Mouse (Mus musculus): Measurements from ENCODE around the gene Sgta. TPM values are rescaled to one million over a fixed set of nuclear protein-coding genes. Genes with fewer than 3 reads are reported as not detected.

Gene Sgta
- polyA plus RNA-seq, 1 experiment from 2014 or later: 271 TPM

GRCm38 (mm10) chr10:81026857-81027256 lies 33.1 kb downstream of the Sgta start:
- no peak overlapping the region for H3K9ac ChIP-seq (replicated peaks)

GRCm38 (mm10) chr10:81025639-81026275 lies 34.2 kb downstream of the Sgta start, which contains the start of gene Diras1:
Gene Diras1 (minus strand): TSS chr10:81025662.
- Histone ChIP-seq H3K4me2 (replicated peaks) (peak within 1 kb of the TSS; percentile 79), H3K27me3 (peaks cover 54% of the 10 kb centered on the region), H3K9me3 (no peaks in the 10 kb centered on the region), H3K27ac (replicated peaks) (no peak within 1 kb of the TSS), H3K4me1 (peaks cover 9% of the 10 kb centered on the region; the same call in 1 of the 2 replicates), H3K4me3 (peak within 1 kb of the TSS; percentile 50), H3K36me3 (peaks cover 10% of the 10 kb centered on the region), H3K9ac (replicated peaks) (peak within 1 kb of the TSS; percentile 68)
- no peak for ATAC-seq (ENCODE audit: low FRiP score, low read depth)
- WGBS: 54% methylated on average over 12 of the region's 12 CpGs

More at GRCm38 (mm10) chr10:81026857-81027256, 33.1 kb downstream of the Sgta start:
- H3K27me3 ChIP-seq: peaks cover 43% of the 10 kb centered on the region
- peaks cover 21% of the 10 kb centered on the region for H3K36me3 ChIP-seq
- H3K27ac ChIP-seq (replicated peaks): no peak overlapping the region
- H3K4me2 ChIP-seq (replicated peaks): no peak overlapping the region
- H3K9me3 ChIP-seq: no peaks in the 10 kb centered on the region
- no peak for ATAC-seq (ENCODE audit: low FRiP score, low read depth)
- H3K4me3 ChIP-seq: no peak overlapping the region
- H3K4me1 ChIP-seq: peaks cover 9% of the 10 kb centered on the region; the same call in 1 of the 2 replicates
- WGBS: 93% methylated on average over 5 of the region's 5 CpGs

GRCm38 (mm10) chr10:81025047-81025621 lies 34.8 kb downstream of the Sgta start:
- WGBS: 2% methylated on average over 35 of the region's 43 CpGs

GRCm38 (mm10) chr10:81024346-81024937 lies 35.5 kb downstream of the Sgta start:
- Histone ChIP-seq H3K27ac (replicated peaks) (no peak overlapping the region), H3K9ac (replicated peaks) (peak overlapping the region; percentile 68), H3K4me1 (peaks cover 9% of the 10 kb centered on the region; the same call in 1 of the 2 replicates), H3K4me2 (replicated peaks) (peak overlapping the region; percentile 79), H3K36me3 (no peaks in the 10 kb centered on the region), H3K9me3 (no peaks in the 10 kb centered on the region), H3K27me3 (peaks cover 57% of the 10 kb centered on the region), H3K4me3 (peak overlapping the region; percentile 50)
- WGBS: 71% methylated on average over 5 of the region's 5 CpGs
- ATAC-seq (ENCODE audit: low FRiP score, low read depth): 0 out of 2 replicates have a peak, but pooled peaks have one; percentile 3

More at GRCm38 (mm10) chr10:81025047-81025621, 34.8 kb downstream of the Sgta start:
- no peaks in the 10 kb centered on the region for H3K9me3 ChIP-seq
- H3K9ac ChIP-seq (replicated peaks): peak overlapping the region; percentile 68
- H3K36me3 ChIP-seq: peaks cover 3% of the 10 kb centered on the region; the same call in 1 of the 2 replicates
- peak overlapping the region; percentile 50 for H3K4me3 ChIP-seq
- ATAC-seq (ENCODE audit: low FRiP score, low read depth): peak; percentile 64
- peaks cover 57% of the 10 kb centered on the region for H3K27me3 ChIP-seq
- peaks cover 9% of the 10 kb centered on the region; the same call in 1 of the 2 replicates for H3K4me1 ChIP-seq
- H3K4me2 ChIP-seq (replicated peaks): peak overlapping the region; percentile 79
- H3K27ac ChIP-seq (replicated peaks): no peak overlapping the region

GRCm38 (mm10) chr10:81022744-81023143 lies 37.2 kb downstream of the Sgta start:
- H3K27ac ChIP-seq (replicated peaks): no peak overlapping the region
- no peak for ATAC-seq (ENCODE audit: low FRiP score, low read depth)
- H3K4me1 ChIP-seq: 0 out of 2 replicates have a peak, but pooled peaks cover 6% of the 10 kb centered on the region
- H3K36me3 ChIP-seq: no peaks in the 10 kb centered on the region
- H3K4me3 ChIP-seq: no peak overlapping the region
- WGBS: 66% methylated on average over 8 of the region's 8 CpGs
- no peaks in the 10 kb centered on the region for H3K9me3 ChIP-seq
- peaks cover 57% of the 10 kb centered on the region for H3K27me3 ChIP-seq
- no peak overlapping the region for H3K4me2 ChIP-seq (replicated peaks)
- no peak overlapping the region for H3K9ac ChIP-seq (replicated peaks)

- no peak overlapping the region for H3K4me2 ChIP-seq (replicated peaks)
- H3K27ac ChIP-seq (replicated peaks): no peak overlapping the region
Measured at GRCm38 (mm10) chr10:81021547-81022110, 38.4 kb downstream of the Sgta start.

GRCm38 (mm10) chr10:81020207-81020606 lies 39.8 kb downstream of the Sgta start:
- Histone ChIP-seq H3K36me3 (no peaks in the 10 kb centered on the region), H3K9me3 (no peaks in the 10 kb centered on the region), H3K27me3 (peaks cover 45% of the 10 kb centered on the region), H3K9ac (replicated peaks) (no peak overlapping the region; the same call in 1 of the 2 replicates), H3K27ac (replicated peaks) (no peak overlapping the region), H3K4me2 (replicated peaks) (no peak overlapping the region), H3K4me1 (0 out of 2 replicates have a peak, but pooled peaks cover 3% of the 10 kb centered on the region), H3K4me3 (no peak overlapping the region)
- ATAC-seq (ENCODE audit: low FRiP score, low read depth): no peak
- 72% methylated on average over 2 of the region's 2 CpGs for WGBS

More at GRCm38 (mm10) chr10:81021547-81022110, 38.4 kb downstream of the Sgta start:
- ATAC-seq (ENCODE audit: low FRiP score, low read depth): no peak
- 17% methylated on average over 26 of the region's 26 CpGs for WGBS
- Histone ChIP-seq H3K4me1 (0 out of 2 replicates have a peak, but pooled peaks cover 6% of the 10 kb centered on the region), H3K27me3 (peaks cover 49% of the 10 kb centered on the region), H3K36me3 (no peaks in the 10 kb centered on the region), H3K4me3 (no peak overlapping the region), H3K9ac (replicated peaks) (0 out of 2 replicates have a peak overlapping the region, but pooled peaks have one; percentile 24), H3K9me3 (no peaks in the 10 kb centered on the region)

- Histone ChIP-seq H3K4me2 (replicated peaks) (no peak overlapping the region), H3K4me1 (0 out of 2 replicates have a peak, but pooled peaks cover under 1% of the 10 kb centered on the region), H3K36me3 (no peaks in the 10 kb centered on the region), H3K27ac (replicated peaks) (no peak overlapping the region), H3K27me3 (peaks cover 40% of the 10 kb centered on the region), H3K9me3 (no peaks in the 10 kb centered on the region), H3K9ac (replicated peaks) (no peak overlapping the region), H3K4me3 (no peak overlapping the region)
- 66% methylated on average over 6 of the region's 6 CpGs for WGBS
- no peak for ATAC-seq (ENCODE audit: low FRiP score, low read depth)
Measured at GRCm38 (mm10) chr10:81019687-81020086, 40.3 kb downstream of the Sgta start.

GRCm38 (mm10) chr10:81018326-81018725 lies 41.7 kb downstream of the Sgta start:
- H3K27me3 ChIP-seq: peaks cover 33% of the 10 kb centered on the region
- H3K4me1 ChIP-seq: peaks cover 6% of the 10 kb centered on the region; the same call in 1 of the 2 replicates
- H3K4me2 ChIP-seq (replicated peaks): no peak overlapping the region
- H3K9me3 ChIP-seq: no peaks in the 10 kb centered on the region
- H3K36me3 ChIP-seq: no peaks in the 10 kb centered on the region
- ATAC-seq (ENCODE audit: low FRiP score, low read depth): no peak
- no peak overlapping the region for H3K9ac ChIP-seq (replicated peaks)
- H3K4me3 ChIP-seq: no peak overlapping the region
- no peak overlapping the region for H3K27ac ChIP-seq (replicated peaks)
- 42% methylated on average over 10 of the region's 10 CpGs for WGBS

- no peaks in the 10 kb centered on the region for H3K9me3 ChIP-seq
- no peak for ATAC-seq (ENCODE audit: low FRiP score, low read depth)
- no peak overlapping the region for H3K4me3 ChIP-seq
- H3K36me3 ChIP-seq: no peaks in the 10 kb centered on the region
- H3K4me2 ChIP-seq (replicated peaks): no peak overlapping the region
- 4% methylated on average over 7 of the region's 7 CpGs for WGBS
- H3K9ac ChIP-seq (replicated peaks): no peak overlapping the region
- H3K27me3 ChIP-seq: peaks cover 21% of the 10 kb centered on the region
- no peak overlapping the region for H3K27ac ChIP-seq (replicated peaks)
- H3K4me1 ChIP-seq: peaks cover 6% of the 10 kb centered on the region; the same call in 1 of the 2 replicates
Measured at GRCm38 (mm10) chr10:81016645-81017044, 43.3 kb downstream of the Sgta start.

GRCm38 (mm10) chr10:81015666-81016065 lies 44.3 kb downstream of the Sgta start:
- H3K4me3 ChIP-seq: no peak overlapping the region
- H3K9me3 ChIP-seq: no peaks in the 10 kb centered on the region
- no peak overlapping the region; the same call in 1 of the 2 replicates for H3K9ac ChIP-seq (replicated peaks)
- peaks cover 11% of the 10 kb centered on the region for H3K27me3 ChIP-seq
- H3K27ac ChIP-seq (replicated peaks): no peak overlapping the region
- ATAC-seq (ENCODE audit: low FRiP score, low read depth): no peak
- peaks cover 6% of the 10 kb centered on the region; the same call in 1 of the 2 replicates for H3K4me1 ChIP-seq
- H3K36me3 ChIP-seq: no peaks in the 10 kb centered on the region
- 100% methylated on average over 2 of the region's 2 CpGs for WGBS
- H3K4me2 ChIP-seq (replicated peaks): no peak overlapping the region

All from midbrain, embryonic 12.5 days (tissue).